Mouse (Mus musculus) liver, postnatal 0 days (tissue): ENCODE data around the gene Adgb. TPM values are rescaled to one million over a fixed set of nuclear protein-coding genes. Genes with fewer than 3 reads are reported as not detected.

Experiments used
- ATAC-seq: fragments of 200-750 bp; cut with Nextera tagmentation; 2 replicates; pipeline ENCODE4 v1.8.0; 2017; ENCODE audit warnings: mild to moderate bottlenecking, moderate library complexity
- DNase-seq: peaks from one replicate; pipeline ENCODE4 v3.0.0-alpha.2; 2016
- H3K27ac ChIP-seq: fragments of 300-500 bp; sonication (generic); 2 replicates; pipeline ENCODE4 v1.5.1; 2014; ENCODE audit warnings: antibody characterized with exemption, moderate library complexity, mild to moderate bottlenecking, low read depth
- H3K27me3 ChIP-seq: fragments of 300-500 bp; sonication (generic); 2 replicates; pipeline ENCODE4 v1.6.1; 2014; ENCODE audit warnings: low read length, control low read depth, mixed read lengths; ENCODE audit not compliant: insufficient read depth
- H3K36me3 ChIP-seq: fragments of 300-500 bp; sonication (generic); replicated peaks from 2 replicates; pipeline ENCODE4 v1.6.1; 2014; ENCODE audit warnings: mild to moderate bottlenecking, control low read depth, low read length, moderate library complexity, mixed read lengths; ENCODE audit not compliant: insufficient read depth
- H3K4me1 ChIP-seq: fragments of 300-500 bp; sonication (generic); 2 replicates; pipeline ENCODE4 v1.6.1; 2014; ENCODE audit warnings: antibody characterized with exemption, mild to moderate bottlenecking, control low read depth; ENCODE audit not compliant: insufficient read depth
- H3K4me2 ChIP-seq: fragments of 300-500 bp; sonication (generic); 2 replicates; pipeline ENCODE4 v1.6.1; 2014; ENCODE audit warnings: low read depth, mild to moderate bottlenecking, low read length, moderate library complexity, mixed read lengths
- H3K4me3 ChIP-seq: fragments of 300-500 bp; sonication (generic); 2 replicates; pipeline ENCODE4 v1.5.1; 2014; ENCODE audit warnings: low read depth, low read length
- H3K9ac ChIP-seq: fragments of 300-500 bp; sonication (generic); replicated peaks from 2 replicates; pipeline ENCODE4 v1.6.1; 2014; ENCODE audit warnings: mild to moderate bottlenecking, moderate library complexity
- H3K9me3 ChIP-seq: fragments of 300-500 bp; sonication (generic); 2 replicates; pipeline ENCODE4 v1.6.1; 2016; ENCODE audit warnings: mild to moderate bottlenecking, control low read depth, low read length, mixed read lengths
- CTCF ChIP-seq: sonication (generic); IDR thresholded peaks from 2 replicates; pipeline ENCODE4 v1.5.1; 2016; ENCODE audit warnings: antibody characterized with exemption, low read depth
- EP300 ChIP-seq: IDR thresholded peaks from 2 replicates; pipeline ENCODE4 v1.6.1; 2016; ENCODE audit warnings: antibody characterized with exemption, low read depth, mild to moderate bottlenecking
- WGBS: fragments of 180-500 bp; shearing (Covaris S2); extraction: QIAGEN DNeasy Blood & Tissue Kit; methylation state at CpG from one replicate; pipeline ENCODE4 v1.1.7; 2014; ENCODE audit not compliant: insufficient replicate concordance; 5-methylcytosine and 5-hydroxymethylcytosine counted together
- polyA plus RNA-seq: library from polyadenylated mRNA; unstranded; fragments of >200 nt; fragmentation: Nextera tagmentation; extraction: Ambion mirVana; gene quantifications from 2 replicates; pipeline ENCODE4 v1.2.1, GENCODE M21; 2015

Adgb gene
- polyA plus RNA-seq, 1 experiment from 2014 or later = 0.81 TPM

- no peak overlapping the region for H3K4me3 ChIP-seq
- H3K27ac ChIP-seq = no peak overlapping the region
- H3K4me1 ChIP-seq = no peaks in the 10 kb centered on the region
- no peak for DNase-seq
- H3K36me3 ChIP-seq = no peaks in the 10 kb centered on the region
- H3K9ac ChIP-seq = no peak overlapping the region
- ATAC-seq = no peak
- 70% methylated on average over 11 of the region's 11 CpGs for WGBS
- TF ChIP-seq CTCF (no peak), EP300 (no peak)
- no peak overlapping the region for H3K4me2 ChIP-seq
- H3K27me3 ChIP-seq = no peaks in the 10 kb centered on the region
- H3K9me3 ChIP-seq = no peaks in the 10 kb centered on the region
Observed at GRCm38 (mm10) chr10:10322961-10323360, 149.2 kb downstream of the Adgb start.

GRCm38 (mm10) chr10:10321119-10321781 lies 150.9 kb downstream of the Adgb start:
- peak overlapping the region; percentile 3; the same call in 1 of the 2 replicates for H3K4me3 ChIP-seq
- no peaks in the 10 kb centered on the region for H3K27me3 ChIP-seq
- H3K9ac ChIP-seq = no peak overlapping the region
- ATAC-seq (peak; percentile 84), DNase-seq (peak; percentile 58)
- no peaks in the 10 kb centered on the region for H3K4me1 ChIP-seq
- no peaks in the 10 kb centered on the region for H3K36me3 ChIP-seq
- H3K4me2 ChIP-seq = peak overlapping the region; percentile 53
- no peak overlapping the region for H3K27ac ChIP-seq
- peak; percentile 91 for TF ChIP-seq CTCF
- no peak for TF ChIP-seq EP300
- WGBS = 5% methylated on average over 20 of the region's 20 CpGs
- H3K9me3 ChIP-seq = no peaks in the 10 kb centered on the region

- Histone ChIP-seq H3K4me3 (0 out of 2 replicates have a peak overlapping the region, but pooled peaks have one; percentile 3), H3K4me1 (no peaks in the 10 kb centered on the region), H3K4me2 (peak overlapping the region; percentile 53), H3K9me3 (no peaks in the 10 kb centered on the region), H3K36me3 (no peaks in the 10 kb centered on the region), H3K9ac (no peak overlapping the region), H3K27me3 (no peaks in the 10 kb centered on the region), H3K27ac (no peak overlapping the region)
- DNase-seq (no peak), ATAC-seq (no peak)
- TF ChIP-seq CTCF (no peak), EP300 (no peak)
- WGBS = 69% methylated on average over 10 of the region's 10 CpGs
Observed at GRCm38 (mm10) chr10:10320364-10321083, 151.6 kb downstream of the Adgb start.

- 73% methylated on average over 3 of the region's 3 CpGs for WGBS
- ATAC-seq = no peak
Observed at GRCm38 (mm10) chr10:10318086-10318485, 154.0 kb downstream of the Adgb start.

GRCm38 (mm10) chr10:10315631-10316030 lies 156.5 kb downstream of the Adgb start:
- no peak overlapping the region for H3K27ac ChIP-seq
- no peaks in the 10 kb centered on the region for H3K27me3 ChIP-seq
- H3K36me3 ChIP-seq = no peaks in the 10 kb centered on the region
- no peak overlapping the region for H3K4me2 ChIP-seq
- no peak overlapping the region for H3K4me3 ChIP-seq
- no peak for DNase-seq
- H3K4me1 ChIP-seq = no peaks in the 10 kb centered on the region
- 55% methylated on average over 2 of the region's 2 CpGs for WGBS
- no peak overlapping the region for H3K9ac ChIP-seq
- TF ChIP-seq EP300 = no peak
- no peak for TF ChIP-seq CTCF
- H3K9me3 ChIP-seq = no peaks in the 10 kb centered on the region
- ATAC-seq = no peak

More at GRCm38 (mm10) chr10:10318086-10318485, 154.0 kb downstream of the Adgb start:
- Histone ChIP-seq H3K27me3 (no peaks in the 10 kb centered on the region), H3K4me3 (no peak overlapping the region), H3K4me2 (no peak overlapping the region), H3K27ac (no peak overlapping the region), H3K36me3 (no peaks in the 10 kb centered on the region), H3K9me3 (no peaks in the 10 kb centered on the region), H3K9ac (no peak overlapping the region), H3K4me1 (no peaks in the 10 kb centered on the region)
- TF ChIP-seq EP300 (no peak), CTCF (no peak)
- DNase-seq = no peak

GRCm38 (mm10) chr10:10314521-10314920 lies 157.6 kb downstream of the Adgb start:
- 78% methylated on average over 5 of the region's 5 CpGs for WGBS
- no peaks in the 10 kb centered on the region for H3K36me3 ChIP-seq
- TF ChIP-seq CTCF = no peak
- TF ChIP-seq EP300 = no peak
- no peaks in the 10 kb centered on the region for H3K27me3 ChIP-seq
- no peaks in the 10 kb centered on the region for H3K9me3 ChIP-seq
- no peak overlapping the region for H3K4me3 ChIP-seq
- H3K9ac ChIP-seq = no peak overlapping the region
- H3K27ac ChIP-seq = no peak overlapping the region
- ATAC-seq (no peak), DNase-seq (no peak)
- no peaks in the 10 kb centered on the region for H3K4me1 ChIP-seq
- no peak overlapping the region for H3K4me2 ChIP-seq
